Mouse (Mus musculus) thymus, adult 2 months (tissue): Measurements from ENCODE around the gene Trio.

Experiments used
- CTCF ChIP-seq: fragments of 200-500 bp; IDR thresholded peaks from 2 replicates; pipeline ENCODE4 v1.5.1; 2012; ENCODE audit warnings: mild to moderate bottlenecking, control low read depth, low read length, moderate library complexity, borderline replicate concordance; ENCODE audit not compliant: control insufficient read depth, poor library complexity, insufficient read depth; ENCODE audit errors: extremely low read depth
- POLR2A ChIP-seq: fragments of 200-500 bp; IDR thresholded peaks from 2 replicates; pipeline ENCODE4 v1.6.1; 2012; ENCODE audit warnings: mild to moderate bottlenecking, low read length, control low read depth, moderate library complexity; ENCODE audit not compliant: control insufficient read depth, poor library complexity, insufficient read depth; ENCODE audit errors: extremely low read depth

- TF ChIP-seq CTCF (no peak), POLR2A (no peak)
Measured at GRCm38 (mm10) chr15:27875753-27876152, 149.9 kb downstream of the Trio start.
